Mouse (Mus musculus): ENCODE data around the gene Arpc1b.

- TF ChIP-seq CTCF (IDR thresholded peaks at IDR 0.05; ENCODE audit: borderline replicate concordance, control insufficient read depth, extremely low read depth, insufficient read depth, low read length, poor library complexity): no peak
- no peak for TF ChIP-seq POLR2A (IDR thresholded peaks at IDR 0.05; ENCODE audit: control insufficient read depth, extremely low read depth, insufficient read depth, low read length, poor library complexity)
Measured at GRCm38 (mm10) chr5:145130191-145130590, 16.2 kb downstream of the Arpc1b start.
